Mouse (Mus musculus) liver, embryonic 16.5 days (tissue): Measurements from ENCODE around the gene Selenon. TPM values are rescaled to one million over a fixed set of nuclear protein-coding genes. Genes with fewer than 3 reads are reported as not detected.
A peak's percentile ranks its signal among the peaks of the same experiment; 100 is the strongest.

Experiments used
- ATAC-seq: fragments of 200-750 bp; cut with Nextera tagmentation; 2 replicates; pipeline ENCODE4 v1.8.0; 2017; ENCODE audit warnings: low read depth, mild to moderate bottlenecking, moderate number of reproducible peaks, moderate library complexity
- H3K27ac ChIP-seq: fragments of 300-500 bp; sonication (generic); 2 replicates; pipeline ENCODE4 v1.5.1; 2014; ENCODE audit warnings: mild to moderate bottlenecking, low read length
- H3K27me3 ChIP-seq: fragments of 300-500 bp; sonication (generic); 2 replicates; pipeline ENCODE4 v1.6.1; 2014; ENCODE audit warnings: low read depth, low read length, mixed read lengths; ENCODE audit not compliant: control insufficient read depth, insufficient read depth
- H3K36me3 ChIP-seq: fragments of 300-500 bp; sonication (generic); 2 replicates; pipeline ENCODE4 v1.6.1; 2014; ENCODE audit warnings: mild to moderate bottlenecking; ENCODE audit not compliant: control insufficient read depth, insufficient read depth
- H3K4me1 ChIP-seq: fragments of 300-500 bp; sonication (generic); 2 replicates; pipeline ENCODE4 v1.6.1; 2014; ENCODE audit warnings: low read depth, low read length, mixed read lengths; ENCODE audit not compliant: control insufficient read depth
- H3K4me2 ChIP-seq: fragments of 300-500 bp; sonication (generic); 2 replicates; pipeline ENCODE4 v1.6.1; 2014; ENCODE audit warnings: low read depth, low read length, mixed read lengths
- H3K4me3 ChIP-seq: fragments of 300-500 bp; sonication (generic); 2 replicates; pipeline ENCODE4 v1.5.1; 2014; ENCODE audit warnings: low read depth, mild to moderate bottlenecking, low read length
- H3K9ac ChIP-seq: fragments of 300-500 bp; sonication (generic); 2 replicates; pipeline ENCODE4 v1.6.1; 2014; ENCODE audit warnings: low read depth, low read length
- H3K9me3 ChIP-seq: fragments of 300-500 bp; sonication (generic); replicated peaks from 2 replicates; pipeline ENCODE4 v1.6.1; 2016; ENCODE audit warnings: low read length; ENCODE audit not compliant: control insufficient read depth
- WGBS: fragments of 180-500 bp; shearing (Covaris S2); extraction: QIAGEN DNeasy Blood & Tissue Kit; methylation state at CpG from one replicate; pipeline ENCODE4 v1.1.7; 2014; ENCODE audit not compliant: insufficient replicate concordance; 5-methylcytosine and 5-hydroxymethylcytosine counted together
- polyA plus RNA-seq: library from polyadenylated mRNA; unstranded; fragments of >200 nt; fragmentation: Nextera tagmentation; extraction: Ambion mirVana; gene quantifications from 2 replicates; pipeline ENCODE4 v1.2.1, GENCODE M21; 2015

Gene Selenon
- polyA plus RNA-seq, 1 experiment from 2014 or later, result 1.3 TPM

DNA sequence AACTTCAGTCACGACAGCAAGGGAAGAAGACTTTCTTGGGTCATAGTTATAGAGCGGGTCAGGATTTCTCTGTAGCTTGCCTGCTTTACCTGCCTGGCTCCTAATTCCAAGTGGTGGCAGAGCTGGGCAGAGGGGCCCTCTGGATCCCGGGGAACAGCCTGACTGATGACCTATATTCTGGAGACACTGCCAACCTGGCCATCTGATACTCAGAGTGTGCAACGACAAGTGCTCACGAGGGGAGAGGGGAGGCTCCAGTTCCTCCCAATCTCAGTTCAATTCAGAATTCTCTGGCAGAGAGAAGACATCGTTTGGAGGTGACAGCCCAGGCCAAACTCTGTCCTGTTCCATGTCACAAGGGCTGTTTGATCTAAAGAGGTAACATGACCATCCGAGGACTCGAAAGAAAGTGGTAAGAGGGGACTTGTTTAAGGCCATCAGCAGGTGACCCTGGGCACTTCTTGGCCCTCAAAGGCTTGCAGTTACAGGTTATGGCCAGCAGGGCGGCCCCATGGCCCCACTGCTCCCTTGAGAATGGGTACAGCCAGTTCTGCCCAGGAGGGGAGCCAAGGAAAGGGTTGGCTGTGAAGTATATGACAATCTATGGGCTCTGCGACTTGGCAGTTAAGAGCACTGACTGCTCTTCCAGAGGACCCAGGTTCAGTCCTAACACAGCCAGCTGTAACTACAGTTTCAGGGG is 38.4 kb upstream of the Selenon start:
- 61% methylated on average over 10 of the region's 10 CpGs for WGBS
- no peaks in the 10 kb centered on the region for H3K9me3 ChIP-seq

DNA sequence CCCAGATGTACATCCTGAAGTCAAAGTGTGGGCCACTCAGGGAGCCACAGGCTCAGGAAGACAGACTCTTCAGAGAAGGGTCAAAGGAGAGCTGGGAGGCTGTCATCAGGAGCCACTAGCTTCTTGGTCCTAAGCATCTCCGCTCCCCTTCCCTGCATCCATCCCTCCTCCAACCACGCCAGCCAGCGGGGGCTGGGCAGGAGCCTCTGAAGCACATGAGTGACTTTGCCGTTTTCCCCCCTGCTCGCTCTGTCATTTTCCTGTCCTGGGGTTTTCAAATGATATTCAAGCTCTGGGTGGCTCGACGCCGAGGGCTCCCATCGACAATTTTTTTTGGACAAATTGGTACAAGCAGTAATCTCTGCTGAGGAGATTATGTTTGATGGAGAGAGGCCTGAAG is 37.8 kb upstream of the Selenon start:
- no peaks in the 10 kb centered on the region for H3K9me3 ChIP-seq
- no peak overlapping the region for H3K4me3 ChIP-seq
- H3K36me3 ChIP-seq, result no peaks in the 10 kb centered on the region
- 64% methylated on average over 9 of the region's 9 CpGs for WGBS
- peaks cover 4% of the 10 kb centered on the region for H3K4me1 ChIP-seq
- H3K27me3 ChIP-seq, result no peaks in the 10 kb centered on the region
- no peak overlapping the region for H3K27ac ChIP-seq
- no peak for ATAC-seq
- H3K9ac ChIP-seq, result no peak overlapping the region
- no peak overlapping the region for H3K4me2 ChIP-seq

More for the DNA sequence above, 38.4 kb upstream of the Selenon start:
- H3K27me3 ChIP-seq, result no peaks in the 10 kb centered on the region
- H3K9ac ChIP-seq, result no peak overlapping the region
- H3K4me1 ChIP-seq, result peaks cover 4% of the 10 kb centered on the region
- no peak for ATAC-seq
- H3K36me3 ChIP-seq, result no peaks in the 10 kb centered on the region
- no peak overlapping the region for H3K4me3 ChIP-seq
- no peak overlapping the region for H3K27ac ChIP-seq
- no peak overlapping the region for H3K4me2 ChIP-seq

GRCm38 (mm10) chr4:134588951-134589350 is 37.0 kb upstream of the Selenon start:
- Histone ChIP-seq H3K4me2 (no peak overlapping the region), H3K36me3 (no peaks in the 10 kb centered on the region), H3K9me3 (no peaks in the 10 kb centered on the region), H3K9ac (no peak overlapping the region), H3K27ac (no peak overlapping the region), H3K4me1 (peaks cover 4% of the 10 kb centered on the region), H3K27me3 (no peaks in the 10 kb centered on the region), H3K4me3 (no peak overlapping the region)
- 59% methylated on average over 5 of the region's 5 CpGs for WGBS
- ATAC-seq, result no peak

DNA sequence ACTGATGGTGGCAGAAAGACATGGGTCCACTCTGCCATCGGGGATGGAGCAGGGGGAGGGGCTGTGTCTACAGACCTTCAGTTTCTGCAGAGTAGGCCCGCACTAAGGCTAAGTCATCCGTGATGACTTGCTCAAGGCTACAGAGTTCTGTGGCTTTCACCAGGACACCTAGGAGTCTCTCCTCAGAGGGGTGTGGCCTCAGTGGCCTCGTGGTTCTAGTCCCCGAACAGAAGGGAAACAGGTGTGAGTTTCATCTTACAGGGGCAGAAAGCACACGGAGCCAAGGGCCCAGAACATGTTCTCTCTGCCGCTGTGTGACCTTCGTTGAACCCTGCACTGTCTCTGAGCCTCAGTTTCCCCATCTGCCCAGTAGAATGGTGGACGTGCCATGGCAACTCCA is 36.3 kb upstream of the Selenon start:
- no peak overlapping the region for H3K27ac ChIP-seq
- H3K36me3 ChIP-seq, result no peaks in the 10 kb centered on the region
- WGBS, result 61% methylated on average over 9 of the region's 9 CpGs
- H3K4me3 ChIP-seq, result no peak overlapping the region
- no peak overlapping the region for H3K9ac ChIP-seq
- H3K4me2 ChIP-seq, result no peak overlapping the region
- no peaks in the 10 kb centered on the region for H3K27me3 ChIP-seq
- no peaks in the 10 kb centered on the region for H3K9me3 ChIP-seq
- no peak for ATAC-seq
- H3K4me1 ChIP-seq, result peaks cover 4% of the 10 kb centered on the region

DNA sequence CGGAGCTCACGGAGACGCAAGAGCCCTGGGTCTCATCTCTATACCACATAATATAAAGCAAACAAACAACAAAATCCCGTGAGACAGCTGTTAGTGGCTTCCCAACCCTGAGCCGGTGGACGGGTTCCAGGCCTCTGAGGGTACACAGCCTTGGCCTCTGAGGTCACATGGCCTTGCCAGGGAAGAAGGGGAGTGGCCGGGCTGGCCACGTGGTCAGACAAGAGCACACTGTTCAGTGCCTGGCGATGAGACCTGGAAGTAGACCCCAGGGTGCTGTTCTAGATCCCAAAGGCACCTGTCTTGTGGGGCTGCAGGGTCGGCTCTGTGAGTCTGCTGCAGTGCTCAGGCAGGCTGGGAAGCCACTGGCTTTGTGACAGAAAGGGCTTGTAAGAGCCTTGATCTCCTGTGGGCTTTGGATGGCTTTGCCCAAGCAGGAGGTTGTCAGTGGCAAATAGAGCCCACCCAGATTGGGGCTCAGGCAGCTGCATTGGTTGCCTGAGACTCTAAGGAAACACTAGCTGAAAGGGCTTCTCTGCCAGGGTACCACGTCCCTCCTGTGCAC is 35.8 kb upstream of the Selenon start:
- peaks cover 4% of the 10 kb centered on the region for H3K4me1 ChIP-seq
- H3K27ac ChIP-seq, result no peak overlapping the region
- H3K9ac ChIP-seq, result no peak overlapping the region
- H3K4me3 ChIP-seq, result no peak overlapping the region
- H3K9me3 ChIP-seq, result no peaks in the 10 kb centered on the region
- 51% methylated on average over 11 of the region's 11 CpGs for WGBS
- no peaks in the 10 kb centered on the region for H3K27me3 ChIP-seq
- H3K36me3 ChIP-seq, result no peaks in the 10 kb centered on the region
- no peak overlapping the region for H3K4me2 ChIP-seq
- ATAC-seq, result peak; percentile 45; the same call in 1 of the 2 replicates

DNA sequence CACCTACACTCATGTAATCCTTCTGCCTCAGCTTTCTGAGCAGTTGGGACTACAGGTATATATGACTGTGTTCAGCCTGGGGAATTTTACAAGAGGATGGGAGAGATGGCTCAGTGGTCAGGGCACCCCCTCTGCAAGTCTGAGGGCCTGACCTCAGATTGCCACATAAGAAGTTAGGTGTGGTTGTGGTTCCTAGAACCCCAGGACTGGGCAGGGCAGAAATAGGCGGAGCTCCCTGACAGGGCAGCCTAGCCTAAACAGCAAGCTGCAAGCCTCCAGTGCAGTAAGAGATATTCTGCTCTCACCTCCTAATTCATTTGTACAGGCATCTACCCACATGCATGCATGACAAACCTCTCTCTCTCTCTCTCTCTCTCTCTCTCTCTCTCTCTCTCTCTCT is 34.7 kb upstream of the Selenon start:
- ATAC-seq, result no peak
- Histone ChIP-seq H3K27me3 (no peaks in the 10 kb centered on the region), H3K9me3 (no peaks in the 10 kb centered on the region), H3K4me2 (no peak overlapping the region), H3K9ac (no peak overlapping the region), H3K4me1 (peaks cover 4% of the 10 kb centered on the region), H3K4me3 (no peak overlapping the region), H3K27ac (no peak overlapping the region), H3K36me3 (no peaks in the 10 kb centered on the region)
- WGBS, result 52% methylated on average over 1 of the region's 1 CpGs

DNA sequence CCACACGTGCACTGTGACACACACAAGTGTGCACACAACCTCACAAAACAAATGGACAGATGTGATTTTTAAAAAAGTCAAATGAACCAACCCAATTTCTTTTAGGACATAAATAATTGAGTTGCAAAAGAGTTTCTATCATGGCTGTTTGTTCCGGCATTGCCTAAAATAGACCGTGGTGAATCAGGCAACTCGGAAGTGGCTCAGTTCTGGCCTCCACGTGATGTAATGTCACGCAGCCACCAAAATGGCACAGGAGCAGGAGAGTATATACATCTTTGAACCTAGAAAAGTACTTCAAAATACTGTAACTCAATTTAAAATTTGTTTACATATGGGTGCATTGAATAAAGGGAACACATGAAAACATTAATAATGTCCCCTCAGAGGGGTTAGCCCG is 34.2 kb upstream of the Selenon start:
- Histone ChIP-seq H3K4me2 (no peak overlapping the region), H3K36me3 (no peaks in the 10 kb centered on the region), H3K27me3 (no peaks in the 10 kb centered on the region), H3K4me1 (peaks cover 4% of the 10 kb centered on the region), H3K9me3 (no peaks in the 10 kb centered on the region), H3K27ac (no peak overlapping the region), H3K4me3 (no peak overlapping the region), H3K9ac (no peak overlapping the region)
- 68% methylated on average over 7 of the region's 7 CpGs for WGBS
- ATAC-seq, result no peak

DNA sequence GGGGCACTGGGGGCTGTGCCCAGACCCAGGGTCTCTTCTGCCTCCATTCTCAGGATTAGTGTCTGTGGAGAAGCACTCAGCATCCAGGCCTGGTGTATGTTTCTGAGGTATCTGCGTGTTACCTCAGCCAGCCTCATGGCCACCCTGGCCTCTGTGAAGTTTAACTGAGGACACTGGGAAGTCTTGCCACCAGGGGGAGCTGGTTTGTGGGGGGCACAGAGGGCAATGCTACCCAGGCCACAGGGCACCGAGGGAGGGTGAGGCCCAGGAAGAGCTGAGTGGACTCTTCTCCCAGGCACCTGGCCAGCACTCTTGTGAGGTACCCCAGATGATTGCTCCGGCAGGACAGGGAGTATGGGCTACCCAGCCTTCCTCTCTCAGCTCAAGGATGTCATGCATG is 31.5 kb upstream of the Selenon start:
- Histone ChIP-seq H3K4me1 (peaks cover 4% of the 10 kb centered on the region), H3K27me3 (no peaks in the 10 kb centered on the region), H3K4me2 (no peak overlapping the region), H3K4me3 (no peak overlapping the region), H3K27ac (no peak overlapping the region), H3K36me3 (no peaks in the 10 kb centered on the region), H3K9me3 (no peaks in the 10 kb centered on the region), H3K9ac (no peak overlapping the region)
- 53% methylated on average over 3 of the region's 3 CpGs for WGBS
- ATAC-seq, result no peak

- Histone ChIP-seq H3K4me3 (no peak overlapping the region), H3K36me3 (no peaks in the 10 kb centered on the region), H3K27ac (no peak overlapping the region), H3K4me2 (no peak overlapping the region), H3K9ac (no peak overlapping the region), H3K4me1 (no peaks in the 10 kb centered on the region; the same call in 1 of the 2 replicates), H3K9me3 (no peaks in the 10 kb centered on the region), H3K27me3 (no peaks in the 10 kb centered on the region)
- ATAC-seq, result no peak
- 57% methylated on average over 8 of the region's 8 CpGs for WGBS
Measured at GRCm38 (mm10) chr4:134581365-134581764, 29.4 kb upstream of the Selenon start.
